Mouse (Mus musculus) fat pad, adult 2 months (tissue): ENCODE results near the gene Arpc4.

Source experiments
- DNase-seq: peaks from one replicate; pipeline ENCODE4 v3.0.0-alpha.2; 2011; ENCODE audit warnings: low read depth, low spot score; ENCODE audit errors: extremely low read depth

Arpc4 gene

GRCm38 (mm10) chr6:113364518-113365135 is 13.3 kb upstream of the Arpc4 start:
- no peak for DNase-seq

- no peak for DNase-seq
Observed at GRCm38 (mm10) chr6:113366639-113367038, 11.3 kb upstream of the Arpc4 start.

GRCm38 (mm10) chr6:113367574-113367973 is 10.3 kb upstream of the Arpc4 start:
- DNase-seq: no peak

GRCm38 (mm10) chr6:113368124-113368523 is 9.8 kb upstream of the Arpc4 start:
- DNase-seq: no peak

- no peak for DNase-seq
Observed at GRCm38 (mm10) chr6:113368577-113368976, 9.3 kb upstream of the Arpc4 start.

- DNase-seq: no peak
Observed at GRCm38 (mm10) chr6:113370194-113370929, 7.6 kb upstream of the Arpc4 start.

- no peak for DNase-seq
Observed at GRCm38 (mm10) chr6:113373491-113373890, 4.4 kb upstream of the Arpc4 start.

- DNase-seq: no peak
Observed at GRCm38 (mm10) chr6:113377172-113377495, 781 bp upstream of the Arpc4 start.

GRCm38 (mm10) chr6:113379246-113379645 is 1.3 kb downstream of the Arpc4 start:
- no peak for DNase-seq

- DNase-seq: no peak
Observed at GRCm38 (mm10) chr6:113380480-113380879, 2.6 kb downstream of the Arpc4 start.

GRCm38 (mm10) chr6:113384351-113384927 is 6.5 kb downstream of the Arpc4 start:
- no peak for DNase-seq

GRCm38 (mm10) chr6:113385160-113385714 is 7.3 kb downstream of the Arpc4 start:
- DNase-seq: no peak

GRCm38 (mm10) chr6:113386025-113386424 is 8.1 kb downstream of the Arpc4 start:
- no peak for DNase-seq

- no peak for DNase-seq
Observed at GRCm38 (mm10) chr6:113388960-113389359, 11.0 kb downstream of the Arpc4 start, which contains the start of gene Ttll3. TSS of gene Ttll3 (plus strand) at chr6:113389260.

GRCm38 (mm10) chr6:113390715-113391114 is 12.8 kb downstream of the Arpc4 start:
- DNase-seq: no peak

- DNase-seq: no peak
Observed at GRCm38 (mm10) chr6:113392015-113392386, 14.1 kb downstream of the Arpc4 start.

GRCm38 (mm10) chr6:113392387-113393071 is 14.6 kb downstream of the Arpc4 start:
- DNase-seq: no peak

GRCm38 (mm10) chr6:113393951-113394350 is 16.0 kb downstream of the Arpc4 start:
- no peak for DNase-seq

GRCm38 (mm10) chr6:113394811-113395210 is 16.9 kb downstream of the Arpc4 start:
- no peak for DNase-seq

GRCm38 (mm10) chr6:113395501-113395900 is 17.6 kb downstream of the Arpc4 start:
- DNase-seq: no peak

- no peak for DNase-seq
Observed at GRCm38 (mm10) chr6:113396270-113397030, 18.5 kb downstream of the Arpc4 start.
